7 mouse cellular contexts compared by ENCODE assay signal in the genomic region with DNA sequence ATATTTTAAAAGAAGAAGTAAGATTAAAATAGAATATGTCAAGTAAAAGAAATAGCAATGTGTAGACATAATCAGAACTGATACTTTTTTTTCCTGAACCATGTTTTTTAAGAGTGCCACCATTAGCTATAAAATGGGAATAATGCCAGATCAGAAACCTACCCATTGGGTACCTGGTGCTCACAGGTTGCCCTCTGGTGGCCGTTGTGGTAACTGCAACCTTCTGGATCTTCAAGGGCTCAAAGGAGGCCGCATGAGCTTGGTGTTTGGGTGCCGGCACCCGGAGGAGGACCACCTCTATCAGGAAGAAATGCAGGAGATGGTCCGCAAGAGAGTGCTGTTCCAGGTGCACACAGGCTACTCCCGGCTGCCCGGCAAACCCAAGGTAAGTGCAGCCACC. TPM values are rescaled to one million over a fixed set of nuclear protein-coding genes. Genes with fewer than 3 reads are reported as not detected.
DNase-seq lines count a peak whose midpoint lies in the region; ATAC-seq lines count a peak whose summit lies in the region.

No protein-coding gene starts in this region.

- peak; percentile 86 for DNase-seq in NIH3T3 (ENCODE audit: low read depth)
- peak; percentile 80 for DNase-seq in cerebellum, adult 9-10 months
- DNase-seq in gastrocnemius, adult 8-10 months (ENCODE audit: low spot score in 2 of 2) = peak; percentile 47 to 64
- DNase-seq in layer of hippocampus, adult 9-10 months (ENCODE audit: low spot score) = peak; percentile 73
- DNase-seq in lung, postnatal 36 days = peak; percentile 88
- DNase-seq in spleen, adult 18-20 months = peak; percentile 38 to 78

- peak; percentile 58 for ATAC-seq in CD4-positive, CD25-positive, alpha-beta regulatory T cell, adult 4 months

RNA-seq across cellular contexts. Expression of a gene that starts 28.5 kb away (rescaled TPM):
- polyA plus RNA-seq in CD4-positive, CD25-positive, alpha-beta regulatory T cell, adult 4 months (2017; shearing (Covaris generic)) = 100 to 1,000 TPM; 289 to 325 TPM
- total RNA-seq in gastrocnemius, adult 8-10 months (2022) = 1 to 10 TPM; 3.2 to 6.8 (median 5.2) TPM

RNA-seq across cellular contexts. Expression of a gene that starts 35.7 kb away (rescaled TPM):
- not detected for polyA plus RNA-seq in CD4-positive, CD25-positive, alpha-beta regulatory T cell, adult 4 months (2017; shearing (Covaris generic))
- 1 to 10 TPM in 1 of 4 experiments, under 1 TPM in 3; 0.77 to 1.2 (median 0.87) TPM for total RNA-seq in gastrocnemius, adult 8-10 months (2022)

Comparison
In these comparisons a context has a peak if more than half of its experiments do, and no peak if none do; other contexts are left out.
1. Peak in every context shown above with its lines: DNase-seq and ATAC-seq.